Mouse (Mus musculus) G1E (cell line): ENCODE results near the gene Tifab. TPM values are rescaled to one million over a fixed set of nuclear protein-coding genes. Genes with fewer than 3 reads are reported as not detected.

ENCODE experiments used
- ATAC-seq: 2 replicates; pipeline ENCODE4 v1.8.0; 2016; ENCODE audit warnings: mild to moderate bottlenecking; ENCODE audit not compliant: insufficient number of reproducible peaks, poor library complexity, low FRiP score, severe bottlenecking; ENCODE audit errors: extremely low read depth
- DNase-seq: peaks from one replicate; pipeline ENCODE4 v3.0.0; 2012; ENCODE audit warnings: low spot score
- H3K27me3 ChIP-seq: 2 replicates; pipeline ENCODE4 v1.6.1; 2012; ENCODE audit warnings: mild to moderate bottlenecking, low read length, inconsistent platforms; ENCODE audit not compliant: insufficient read depth
- H3K36me3 ChIP-seq: replicated peaks from 2 replicates; pipeline ENCODE3; 2012; ENCODE audit warnings: mild to moderate bottlenecking, inconsistent platforms
- H3K4me1 ChIP-seq: 2 replicates; pipeline ENCODE4 v1.6.1; 2012; ENCODE audit warnings: low read depth, low read length, inconsistent platforms, mixed read lengths; ENCODE audit not compliant: insufficient read depth
- H3K4me3 ChIP-seq: 2 replicates; pipeline ENCODE4 v1.5.1; 2012; ENCODE audit warnings: low read depth, mild to moderate bottlenecking, inconsistent platforms, low read length, moderate library complexity, mixed read lengths
- H3K9me3 ChIP-seq: replicated peaks from 2 replicates; pipeline ENCODE4 v1.6.1; 2012; ENCODE audit warnings: inconsistent platforms
- CTCF ChIP-seq: IDR thresholded peaks from 2 replicates; pipeline ENCODE4 v1.5.1; 2012; ENCODE audit warnings: low read depth, low read length, inconsistent platforms, mixed read lengths
- GATA1 ChIP-seq: IDR thresholded peaks from 2 replicates; pipeline ENCODE4 v1.6.1; 2012; ENCODE audit warnings: borderline replicate concordance, low read length, inconsistent platforms, mixed read lengths
- GATA2 ChIP-seq: IDR thresholded peaks from 2 replicates; pipeline ENCODE4 v1.6.1; 2012; ENCODE audit warnings: low read depth, low read length, inconsistent platforms, borderline replicate concordance
- POLR2AphosphoS5 ChIP-seq: IDR thresholded peaks from 2 replicates; pipeline ENCODE4 v1.6.1; 2012; ENCODE audit warnings: low read depth, low read length, inconsistent platforms; ENCODE audit not compliant: insufficient replicate concordance
- TAL1 ChIP-seq: conservative IDR thresholded peaks from 2 replicates; pipeline ENCODE4 v1.6.1; 2012; ENCODE audit warnings: low read depth, low read length, inconsistent platforms, mixed read lengths
- polyA plus RNA-seq: library from polyadenylated mRNA; stranded (reverse); fragments of >175 nt; gene quantifications from 2 replicates; pipeline ENCODE4 v1.2.3, GENCODE M21; 2012
- total RNA-seq, 2 experiments: library from RNA; stranded (forward) in 1 of 2; stranded (reverse) in 1 of 2; fragments of 200-1000 nt in 1 of 2; fragments of >200 nt in 1 of 2; fragmentation: Nextera tagmentation in 1 of 2; gene quantifications; 2 replicates each; pipeline ENCODE4 v1.2.3; 2014 to 2017

Gene Tifab
- total and polyA plus RNA-seq, 3 experiments: 0.16 TPM; not detected in 2

GRCm38 (mm10) chr13:56168403-56168781, 10.3 kb downstream of the Tifab start:
- no peak for TF ChIP-seq GATA1
- no peak for TF ChIP-seq POLR2AphosphoS5
- TF ChIP-seq TAL1: no peak
- no peak for TF ChIP-seq GATA2
- TF ChIP-seq CTCF: no peak
- DNase-seq: no peak
- H3K4me3 ChIP-seq: no peak overlapping the region
- no peak for ATAC-seq
- H3K4me1 ChIP-seq: no peaks in the 10 kb centered on the region
- H3K36me3 ChIP-seq: no peaks in the 10 kb centered on the region
- peaks cover 16% of the 10 kb centered on the region for H3K27me3 ChIP-seq
- H3K9me3 ChIP-seq: no peaks in the 10 kb centered on the region

- no peak for DNase-seq
- no peaks in the 10 kb centered on the region for H3K36me3 ChIP-seq
- no peaks in the 10 kb centered on the region for H3K9me3 ChIP-seq
- TF ChIP-seq POLR2AphosphoS5 (no peak), TAL1 (no peak), GATA1 (no peak), GATA2 (no peak), CTCF (peak; percentile 43)
- H3K27me3 ChIP-seq: peaks cover 14% of the 10 kb centered on the region
- ATAC-seq: peak; percentile 28; the same call in 1 of the 2 replicates
- no peaks in the 10 kb centered on the region for H3K4me1 ChIP-seq
- H3K4me3 ChIP-seq: no peak overlapping the region
Measured at GRCm38 (mm10) chr13:56167446-56168402, 11.0 kb downstream of the Tifab start.

- TF ChIP-seq GATA1 (no peak), GATA2 (no peak)
- no peak for ATAC-seq
- Histone ChIP-seq H3K4me1 (no peaks in the 10 kb centered on the region), H3K9me3 (no peaks in the 10 kb centered on the region), H3K27me3 (peaks cover 20% of the 10 kb centered on the region), H3K36me3 (no peaks in the 10 kb centered on the region), H3K4me3 (no peak overlapping the region)
- DNase-seq: no peak
Measured at GRCm38 (mm10) chr13:56165561-56165960, 13.1 kb downstream of the Tifab start.

- H3K36me3 ChIP-seq: no peaks in the 10 kb centered on the region
- ATAC-seq: no peak
- TF ChIP-seq GATA1 (no peak), TAL1 (no peak), POLR2AphosphoS5 (no peak), GATA2 (no peak), CTCF (no peak)
- H3K27me3 ChIP-seq: peaks cover 27% of the 10 kb centered on the region
- H3K4me3 ChIP-seq: no peak overlapping the region
- no peaks in the 10 kb centered on the region for H3K9me3 ChIP-seq
- no peak for DNase-seq
- no peaks in the 10 kb centered on the region for H3K4me1 ChIP-seq
Measured at GRCm38 (mm10) chr13:56164372-56164771, 14.3 kb downstream of the Tifab start.

- DNase-seq (no peak), ATAC-seq (no peak)
- TF ChIP-seq GATA2: no peak
- no peak for TF ChIP-seq CTCF
- TF ChIP-seq GATA1: no peak
- TF ChIP-seq TAL1: no peak
- TF ChIP-seq POLR2AphosphoS5: no peak
- H3K4me1 ChIP-seq: no peaks in the 10 kb centered on the region
- peaks cover 33% of the 10 kb centered on the region for H3K27me3 ChIP-seq
- H3K4me3 ChIP-seq: no peak overlapping the region
- H3K36me3 ChIP-seq: no peaks in the 10 kb centered on the region
- H3K9me3 ChIP-seq: no peaks in the 10 kb centered on the region
Measured at GRCm38 (mm10) chr13:56163751-56164150, 14.9 kb downstream of the Tifab start.

- Histone ChIP-seq H3K4me1 (no peaks in the 10 kb centered on the region; the same call in 1 of the 2 replicates), H3K9me3 (no peaks in the 10 kb centered on the region), H3K27me3 (peaks cover 33% of the 10 kb centered on the region), H3K4me3 (no peak overlapping the region), H3K36me3 (no peaks in the 10 kb centered on the region)
- TF ChIP-seq POLR2AphosphoS5: no peak
- TF ChIP-seq GATA2: no peak
- TF ChIP-seq GATA1: no peak
- TF ChIP-seq CTCF: no peak
- TF ChIP-seq TAL1: no peak
- DNase-seq: no peak
- ATAC-seq: no peak
Measured at GRCm38 (mm10) chr13:56162859-56163258, 15.8 kb downstream of the Tifab start.
